ENCODE assay signal across 8 mouse cellular contexts in the genomic region with DNA sequence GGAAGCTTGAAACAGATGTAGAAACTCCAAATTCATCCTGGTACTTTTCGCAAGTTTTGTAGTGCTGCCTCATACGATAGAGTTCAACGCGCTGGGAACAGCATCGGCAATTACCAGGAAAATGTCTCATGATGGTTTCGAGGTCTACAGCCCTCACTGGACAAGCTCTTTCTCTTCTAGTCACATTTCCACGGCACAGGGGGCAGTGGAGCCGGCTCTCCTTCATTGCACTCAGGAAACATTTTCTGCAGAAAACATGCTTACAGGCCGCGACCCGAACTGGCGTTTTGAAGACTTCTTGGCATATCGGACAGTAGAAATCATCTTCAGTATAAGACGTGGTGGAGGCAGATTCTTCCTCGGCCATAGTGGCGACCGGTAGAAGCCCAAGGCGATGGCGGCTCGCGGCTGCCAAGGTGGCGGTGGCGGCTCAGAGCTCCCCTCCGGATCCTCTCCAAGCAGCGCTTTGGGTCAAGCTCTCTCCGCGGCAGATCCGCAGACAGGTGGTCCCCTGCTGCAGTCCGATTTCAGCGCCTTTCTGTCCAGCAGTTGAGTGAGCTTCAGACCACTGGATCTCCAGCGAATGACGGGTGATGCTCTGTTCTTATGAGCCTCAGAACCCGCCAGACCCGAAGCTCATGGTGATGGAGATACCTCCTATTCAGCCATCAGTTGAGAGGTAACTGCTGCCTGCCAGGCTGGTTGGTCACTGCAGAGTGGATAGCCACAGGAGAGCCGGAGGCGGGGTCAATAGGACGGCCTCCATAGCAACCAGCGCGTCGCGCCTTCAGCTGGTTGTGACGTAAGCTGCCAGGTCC. TPM values are rescaled to one million over a fixed set of nuclear protein-coding genes. Genes with fewer than 3 reads are reported as not detected.
A peak's percentile ranks its signal among the peaks of the same experiment; 100 is the strongest.
DNase-seq lines count a peak whose midpoint lies in the region; ATAC-seq lines count a peak whose summit lies in the region.

Gene Rnf138rt1 (minus strand): TSS at position 713 of the 818 bp plus-strand sequence.

- no peak for ATAC-seq in CD4-positive, CD25-positive, alpha-beta regulatory T cell, adult 4 months
- ATAC-seq in hindbrain, embryonic 14.5 days (ENCODE audit: low FRiP score) = peak; percentile 88
- peak; percentile 89 for ATAC-seq in midbrain, embryonic 16.5 days

- peaks cover 7% of the 10 kb centered on the region for H3K4me1 ChIP-seq in forebrain, embryonic 10.5 days
- no peaks in the 10 kb centered on the region for H3K4me1 ChIP-seq in hindbrain, embryonic 14.5 days (replicated peaks; ENCODE audit: control insufficient read depth, insufficient read depth, low read length)
- H3K4me1 ChIP-seq in limb, embryonic 10.5 days = no peaks in the 10 kb centered on the region
- no peaks in the 10 kb centered on the region for H3K4me1 ChIP-seq in midbrain, embryonic 16.5 days (ENCODE audit: control insufficient read depth, insufficient read depth, low read length)

- peak within 1 kb of the TSS; percentile 65 for H3K4me2 ChIP-seq in hindbrain, embryonic 14.5 days (replicated peaks)
- peak within 1 kb of the TSS; percentile 62 for H3K4me2 ChIP-seq in midbrain, embryonic 16.5 days (ENCODE audit: low read length)

- H3K4me3 ChIP-seq in forebrain, embryonic 10.5 days = peak within 1 kb of the TSS; percentile 52
- peak within 1 kb of the TSS; percentile 44 for H3K4me3 ChIP-seq in hindbrain, embryonic 14.5 days (replicated peaks; ENCODE audit: low read length)
- H3K4me3 ChIP-seq in limb, embryonic 10.5 days = peak within 1 kb of the TSS; percentile 52
- peak within 1 kb of the TSS; percentile 43 for H3K4me3 ChIP-seq in midbrain, embryonic 16.5 days (ENCODE audit: low read depth, low read length)

- no peak within 1 kb of the TSS for H3K27ac ChIP-seq in forebrain, embryonic 10.5 days
- H3K27ac ChIP-seq in hindbrain, embryonic 14.5 days = no peak within 1 kb of the TSS
- H3K27ac ChIP-seq in limb, embryonic 10.5 days = no peak within 1 kb of the TSS
- H3K27ac ChIP-seq in midbrain, embryonic 16.5 days (ENCODE audit: low read length) = peak within 1 kb of the TSS; percentile 47; the same call in 1 of the 2 replicates

- no peaks in the 10 kb centered on the region for H3K9me3 ChIP-seq in forebrain, embryonic 10.5 days
- H3K9me3 ChIP-seq in hindbrain, embryonic 14.5 days (ENCODE audit: control insufficient read depth, low read length) = no peaks in the 10 kb centered on the region
- H3K9me3 ChIP-seq in limb, embryonic 10.5 days (replicated peaks) = no peaks in the 10 kb centered on the region
- H3K9me3 ChIP-seq in midbrain, embryonic 16.5 days (replicated peaks; ENCODE audit: control insufficient read depth, low read length, poor library complexity, severe bottlenecking) = no peaks in the 10 kb centered on the region

- H3K9ac ChIP-seq in hindbrain, embryonic 14.5 days = peak within 1 kb of the TSS; percentile 53
- H3K9ac ChIP-seq in midbrain, embryonic 16.5 days (ENCODE audit: low read depth, low read length) = peak within 1 kb of the TSS; percentile 57

- H3K36me3 ChIP-seq in forebrain, embryonic 10.5 days (replicated peaks) = no peaks in the 10 kb centered on the region
- no peaks in the 10 kb centered on the region for H3K36me3 ChIP-seq in hindbrain, embryonic 14.5 days (replicated peaks; ENCODE audit: control insufficient read depth, insufficient read depth)
- H3K36me3 ChIP-seq in limb, embryonic 10.5 days = no peaks in the 10 kb centered on the region
- H3K36me3 ChIP-seq in midbrain, embryonic 16.5 days (ENCODE audit: control insufficient read depth, insufficient read depth, low read length) = no peaks in the 10 kb centered on the region

- DNase-seq in CD4-positive, CD25-positive, alpha-beta regulatory T cell, adult 2 months (ENCODE audit: low read depth, low spot score) = peak; percentile 19
- peak; percentile 68 for DNase-seq in brain, adult 2 months (ENCODE audit: low read depth, low spot score)
- DNase-seq in forebrain, embryonic 10.5 days (ENCODE audit: extremely low spot score, low spot score) = peak; percentile 47
- peak; percentile 64 for DNase-seq in hindbrain, embryonic 14.5 days (ENCODE audit: low spot score)
- DNase-seq in limb, embryonic 10.5 days (ENCODE audit: low spot score) = peak; percentile 56
- DNase-seq in yolk sac, embryonic 10.5 days (ENCODE audit: low spot score) = peak; percentile 55

- peaks cover 98% of the 10 kb centered on the region for H3K27me3 ChIP-seq in forebrain, embryonic 10.5 days (ENCODE audit: poor library complexity, severe bottlenecking)
- peaks cover 27% of the 10 kb centered on the region; the same call in 1 of the 2 replicates for H3K27me3 ChIP-seq in hindbrain, embryonic 14.5 days (ENCODE audit: control insufficient read depth, insufficient read depth, low read length)
- peaks cover 93% of the 10 kb centered on the region for H3K27me3 ChIP-seq in limb, embryonic 10.5 days (ENCODE audit: low read depth, poor library complexity, severe bottlenecking)
- H3K27me3 ChIP-seq in midbrain, embryonic 16.5 days (ENCODE audit: control insufficient read depth, insufficient read depth, low read depth, low read length) = peaks cover 6% of the 10 kb centered on the region

- 24% methylated on average over 42 of the region's 42 CpGs for whole genome bisulfite sequencing in forebrain, embryonic 10.5 days
- 25% methylated on average over 42 of the region's 42 CpGs for WGBS in hindbrain, embryonic 14.5 days
- 21% methylated on average over 42 of the region's 42 CpGs for WGBS in limb, embryonic 10.5 days
- 26% methylated on average over 42 of the region's 42 CpGs for WGBS in midbrain, embryonic 16.5 days

RNA-seq across cellular contexts. Expression of gene Rnf138rt1, which starts in this region (rescaled TPM):
- not detected for polyA plus RNA-seq in CD4-positive, CD25-positive, alpha-beta regulatory T cell, adult 4 months (2017; shearing (Covaris generic))
- 0.43 and 0.81 TPM in 2 replicates for polyA plus RNA-seq in forebrain, embryonic 10.5 days (2016; fragmentation: Nextera tagmentation; extraction: Ambion mirVana)
- 4.9 and 5.0 TPM in 2 replicates for polyA plus RNA-seq in hindbrain, embryonic 14.5 days (2014; fragmentation: Nextera tagmentation; extraction: Ambion mirVana)
- polyA plus RNA-seq in limb, embryonic 10.5 days (2016; fragmentation: Nextera tagmentation; extraction: Ambion mirVana) = not detected in 2 replicates
- polyA plus RNA-seq in midbrain, embryonic 16.5 days (2015; fragmentation: Nextera tagmentation; extraction: Ambion mirVana) = 6.0 and 7.4 TPM in 2 replicates

Comparison
In these comparisons a context has a peak if more than half of its experiments do, and no peak if none do; other contexts are left out.
1. Peak in DNase-seq and H3K4me3 ChIP-seq in forebrain, embryonic 10.5 days; RNA of the gene not detected or under 1 TPM.
2. Peak in DNase-seq and H3K4me3 ChIP-seq in limb, embryonic 10.5 days; RNA of the gene not detected or under 1 TPM.